Mouse (Mus musculus): ENCODE measurements at regions not wholly inside any gene's neighbourhood (a gene's known extent, or its start where the extent isn't known, plus 50 kb on each side); places are given as distances from the start of the nearest gene placed in this dataset.
A peak's percentile ranks its signal among the peaks of the same experiment; 100 is the strongest.

DNA sequence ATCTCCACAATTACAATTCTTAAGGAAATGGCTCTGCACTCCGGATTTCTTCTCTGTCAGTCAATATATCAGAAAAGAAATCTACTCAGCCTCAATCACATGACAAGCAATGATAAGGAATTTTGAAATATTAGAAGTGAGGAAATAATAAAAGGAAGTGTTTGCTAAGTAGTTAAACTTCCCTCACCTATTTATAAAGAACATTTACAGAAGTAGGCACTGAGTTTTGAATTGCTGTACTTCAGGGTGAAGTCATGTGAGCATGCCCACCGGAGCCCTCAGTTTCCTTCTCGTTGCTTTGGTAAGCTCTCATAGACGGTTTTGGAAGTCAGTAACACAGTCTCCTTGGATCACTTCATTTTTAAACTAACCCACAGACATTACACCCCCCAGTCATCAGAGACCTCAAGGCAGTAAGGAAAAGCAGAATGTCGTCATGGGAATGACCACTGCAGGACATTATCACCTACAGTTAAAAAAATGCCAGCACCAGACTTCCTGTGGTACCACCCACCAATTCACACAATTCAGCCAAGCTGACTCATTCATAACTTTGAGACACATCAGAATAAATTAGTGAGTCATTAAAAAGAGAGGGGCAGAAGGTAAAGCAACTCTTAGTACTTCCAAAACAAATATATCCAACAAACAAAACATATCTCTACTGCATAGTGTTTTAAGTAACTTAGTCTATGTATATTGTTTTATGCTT, 541.6 kb upstream of the Hsf2 start:
- H3K36me3 ChIP-seq (replicated peaks; ENCODE audit: control insufficient read depth, insufficient read depth, low read length) = no peaks in the 10 kb centered on the region
- H3K27me3 ChIP-seq (ENCODE audit: control insufficient read depth, insufficient read depth, low read length) = no peaks in the 10 kb centered on the region
- no peak overlapping the region for H3K9ac ChIP-seq (replicated peaks; ENCODE audit: low read depth, low read length)
- no peak overlapping the region for H3K4me3 ChIP-seq (ENCODE audit: low read depth, low read length)
- DNase-seq (ENCODE audit: low spot score) (no peak), ATAC-seq (ENCODE audit: insufficient read depth, low read depth) (no peak)
- H3K27ac ChIP-seq (ENCODE audit: low read depth) = no peak overlapping the region
- 71% methylated on average over 5 of the region's 5 CpGs for WGBS
- no peak overlapping the region for H3K4me2 ChIP-seq (ENCODE audit: low read depth, low read length)
- TF ChIP-seq CTCF (IDR thresholded peaks at IDR 0.05; ENCODE audit: low read depth) (no peak), EP300 (IDR thresholded peaks at IDR 0.05; ENCODE audit: low read depth) (no peak)
- no peaks in the 10 kb centered on the region for H3K9me3 ChIP-seq (replicated peaks; ENCODE audit: control insufficient read depth, low read length)
- H3K4me1 ChIP-seq (ENCODE audit: control insufficient read depth, insufficient read depth) = peaks cover 4% of the 10 kb centered on the region; the same call in 1 of the 2 replicates

DNA sequence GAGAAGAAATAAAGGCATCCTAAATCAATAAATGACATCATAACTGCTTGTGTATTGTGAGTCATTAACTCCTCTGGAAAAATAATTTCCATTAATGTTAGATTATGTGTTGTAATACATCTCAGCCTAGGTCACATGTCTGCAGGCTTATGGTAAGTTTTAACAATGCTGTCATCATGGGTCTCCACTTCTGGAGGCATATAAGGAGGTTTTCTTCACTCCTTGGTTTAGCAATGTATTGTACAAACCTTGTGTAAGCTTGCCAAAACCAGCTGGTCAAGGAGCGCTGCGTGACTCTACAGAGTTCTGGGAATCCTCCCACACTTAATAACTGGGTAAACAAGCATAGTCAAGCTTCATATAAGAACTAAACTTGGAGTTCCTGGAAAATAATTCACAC, 529.5 kb upstream of the Hsf2 start:
- WGBS = 66% methylated on average over 2 of the region's 2 CpGs
- H3K36me3 ChIP-seq (replicated peaks; ENCODE audit: control insufficient read depth, insufficient read depth, low read length) = no peaks in the 10 kb centered on the region
- no peaks in the 10 kb centered on the region for H3K9me3 ChIP-seq (replicated peaks; ENCODE audit: control insufficient read depth, low read length)
- no peak overlapping the region for H3K4me3 ChIP-seq (ENCODE audit: low read depth, low read length)
- no peaks in the 10 kb centered on the region for H3K4me1 ChIP-seq (ENCODE audit: control insufficient read depth, insufficient read depth)
- no peaks in the 10 kb centered on the region for H3K27me3 ChIP-seq (ENCODE audit: control insufficient read depth, insufficient read depth, low read length)
- no peak overlapping the region for H3K27ac ChIP-seq (ENCODE audit: low read depth)
- no peak for ATAC-seq (ENCODE audit: insufficient read depth, low read depth)
- no peak overlapping the region for H3K4me2 ChIP-seq (ENCODE audit: low read depth, low read length)
- DNase-seq (ENCODE audit: low spot score) = no peak
- TF ChIP-seq EP300 (IDR thresholded peaks at IDR 0.05; ENCODE audit: low read depth) = no peak
- TF ChIP-seq CTCF (IDR thresholded peaks at IDR 0.05; ENCODE audit: low read depth) = no peak
- no peak overlapping the region for H3K9ac ChIP-seq (replicated peaks; ENCODE audit: low read depth, low read length)

GRCm38 (mm10) chr10:56962096-56962807, 523.9 kb upstream of the Hsf2 start:
- no peaks in the 10 kb centered on the region for H3K4me1 ChIP-seq (ENCODE audit: control insufficient read depth, insufficient read depth)
- WGBS = 89% methylated on average over 4 of the region's 4 CpGs
- no peak overlapping the region for H3K27ac ChIP-seq (ENCODE audit: low read depth)
- no peak overlapping the region for H3K4me2 ChIP-seq (ENCODE audit: low read depth, low read length)
- no peaks in the 10 kb centered on the region for H3K27me3 ChIP-seq (ENCODE audit: control insufficient read depth, insufficient read depth, low read length)
- no peaks in the 10 kb centered on the region for H3K9me3 ChIP-seq (replicated peaks; ENCODE audit: control insufficient read depth, low read length)
- no peak for ATAC-seq (ENCODE audit: insufficient read depth, low read depth)
- H3K4me3 ChIP-seq (ENCODE audit: low read depth, low read length) = no peak overlapping the region
- no peak overlapping the region for H3K9ac ChIP-seq (replicated peaks; ENCODE audit: low read depth, low read length)
- H3K36me3 ChIP-seq (replicated peaks; ENCODE audit: control insufficient read depth, insufficient read depth, low read length) = no peaks in the 10 kb centered on the region
- DNase-seq (ENCODE audit: low spot score) = no peak
- TF ChIP-seq CTCF (IDR thresholded peaks at IDR 0.05; ENCODE audit: low read depth) = no peak
- no peak for TF ChIP-seq EP300 (IDR thresholded peaks at IDR 0.05; ENCODE audit: low read depth)

DNA sequence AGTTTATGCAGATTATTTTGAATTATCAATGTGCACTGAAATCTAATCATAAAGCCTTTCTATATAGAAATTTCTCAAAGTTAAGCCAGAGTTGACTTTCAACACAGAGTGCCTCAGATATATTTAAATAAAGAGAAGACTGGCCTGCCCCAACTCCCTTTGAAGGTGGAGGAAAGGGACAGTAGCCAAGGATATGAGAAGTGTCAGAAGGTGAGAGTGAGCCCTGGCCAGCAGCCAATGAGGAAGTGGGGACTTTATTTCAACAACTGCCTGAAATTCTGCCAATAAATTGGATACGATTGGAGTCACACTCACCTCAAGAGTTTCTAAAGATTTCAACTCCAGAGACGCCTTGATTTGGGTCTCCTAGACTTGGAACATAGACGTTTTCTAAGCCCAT, 523.0 kb upstream of the Hsf2 start:
- 20% methylated on average over 3 of the region's 3 CpGs for WGBS
- no peak for ATAC-seq (ENCODE audit: insufficient read depth, low read depth)
- Histone ChIP-seq H3K4me1 (ENCODE audit: control insufficient read depth, insufficient read depth) (no peaks in the 10 kb centered on the region), H3K36me3 (replicated peaks; ENCODE audit: control insufficient read depth, insufficient read depth, low read length) (no peaks in the 10 kb centered on the region), H3K4me3 (ENCODE audit: low read depth, low read length) (no peak overlapping the region), H3K9me3 (replicated peaks; ENCODE audit: control insufficient read depth, low read length) (no peaks in the 10 kb centered on the region), H3K4me2 (ENCODE audit: low read depth, low read length) (no peak overlapping the region), H3K27me3 (ENCODE audit: control insufficient read depth, insufficient read depth, low read length) (no peaks in the 10 kb centered on the region), H3K9ac (replicated peaks; ENCODE audit: low read depth, low read length) (no peak overlapping the region), H3K27ac (ENCODE audit: low read depth) (no peak overlapping the region)
- peak; percentile 36 for DNase-seq (ENCODE audit: low spot score)
- TF ChIP-seq EP300 (IDR thresholded peaks at IDR 0.05; ENCODE audit: low read depth) (no peak), CTCF (IDR thresholded peaks at IDR 0.05; ENCODE audit: low read depth) (no peak)

- TF ChIP-seq EP300 (IDR thresholded peaks at IDR 0.05; ENCODE audit: low read depth) = no peak
- TF ChIP-seq CTCF (IDR thresholded peaks at IDR 0.05; ENCODE audit: low read depth) = no peak
- WGBS = 94% methylated on average over 1 of the region's 1 CpGs
- no peak overlapping the region for H3K27ac ChIP-seq (ENCODE audit: low read depth)
- no peaks in the 10 kb centered on the region for H3K9me3 ChIP-seq (replicated peaks; ENCODE audit: control insufficient read depth, low read length)
- no peaks in the 10 kb centered on the region for H3K4me1 ChIP-seq (ENCODE audit: control insufficient read depth, insufficient read depth)
- no peaks in the 10 kb centered on the region for H3K36me3 ChIP-seq (replicated peaks; ENCODE audit: control insufficient read depth, insufficient read depth, low read length)
- no peak overlapping the region for H3K9ac ChIP-seq (replicated peaks; ENCODE audit: low read depth, low read length)
- no peak for DNase-seq (ENCODE audit: low spot score)
- no peaks in the 10 kb centered on the region for H3K27me3 ChIP-seq (ENCODE audit: control insufficient read depth, insufficient read depth, low read length)
- H3K4me3 ChIP-seq (ENCODE audit: low read depth, low read length) = no peak overlapping the region
- no peak for ATAC-seq (ENCODE audit: insufficient read depth, low read depth)
- no peak overlapping the region for H3K4me2 ChIP-seq (ENCODE audit: low read depth, low read length)
Observed at GRCm38 (mm10) chr10:56968913-56969312, 517.3 kb upstream of the Hsf2 start.
